Mouse (Mus musculus) neural tube, embryonic 13.5 days (tissue): ENCODE data around the gene Gid8. TPM values are rescaled to one million over a fixed set of nuclear protein-coding genes. Genes with fewer than 3 reads are reported as not detected.
A peak's percentile ranks its signal among the peaks of the same experiment; 100 is the strongest.

ENCODE experiments used
- ATAC-seq: fragments of 200-750 bp; cut with Nextera tagmentation; 2 replicates; pipeline ENCODE4 v1.8.0; 2017; ENCODE audit warnings: low read depth, mild to moderate bottlenecking, moderate TSS enrichment, moderate library complexity
- H3K27ac ChIP-seq: fragments of 300-500 bp; sonication (generic); replicated peaks from 2 replicates; pipeline ENCODE4 v1.5.1; 2015; ENCODE audit warnings: moderate library complexity, mild to moderate bottlenecking, inconsistent platforms
- H3K27me3 ChIP-seq: fragments of 300-500 bp; sonication (generic); 2 replicates; pipeline ENCODE4 v1.6.1; 2015; ENCODE audit warnings: mild to moderate bottlenecking, inconsistent platforms
- H3K36me3 ChIP-seq: fragments of 300-500 bp; sonication (generic); 2 replicates; pipeline ENCODE4 v1.6.1; 2015; ENCODE audit warnings: mild to moderate bottlenecking, inconsistent platforms
- H3K4me1 ChIP-seq: fragments of 300-500 bp; sonication (generic); replicated peaks from 2 replicates; pipeline ENCODE4 v1.6.1; 2015; ENCODE audit warnings: inconsistent platforms
- H3K4me2 ChIP-seq: fragments of 300-500 bp; sonication (generic); 2 replicates; pipeline ENCODE4 v1.6.1; 2015; ENCODE audit warnings: inconsistent platforms, mild to moderate bottlenecking, moderate library complexity
- H3K4me3 ChIP-seq: fragments of 300-500 bp; sonication (generic); 2 replicates; pipeline ENCODE4 v1.5.1; 2015; ENCODE audit warnings: mild to moderate bottlenecking, inconsistent platforms
- H3K9ac ChIP-seq: fragments of 300-500 bp; sonication (generic); 2 replicates; pipeline ENCODE4 v1.6.1; 2015; ENCODE audit warnings: moderate library complexity, mild to moderate bottlenecking, inconsistent platforms
- H3K9me3 ChIP-seq: fragments of 300-500 bp; sonication (generic); 2 replicates; pipeline ENCODE4 v1.6.1; 2016; ENCODE audit warnings: inconsistent platforms
- WGBS: fragments of 180-500 bp; shearing (Covaris S2); methylation state at CpG from one replicate; pipeline ENCODE4 v1.1.7; 2015; 5-methylcytosine and 5-hydroxymethylcytosine counted together
- polyA plus RNA-seq: library from polyadenylated mRNA; unstranded; fragments of >200 nt; fragmentation: Nextera tagmentation; extraction: Ambion mirVana; gene quantifications from 2 replicates; pipeline ENCODE4 v1.2.1, GENCODE M21; 2015

Gene Gid8
- polyA plus RNA-seq, 1 experiment from 2014 or later = 55.6 TPM

GRCm38 (mm10) chr2:180737984-180738383 is 28.1 kb downstream of the Gid8 start:
- no peaks in the 10 kb centered on the region for H3K9me3 ChIP-seq
- H3K4me3 ChIP-seq = no peak overlapping the region
- H3K4me1 ChIP-seq = no peaks in the 10 kb centered on the region
- H3K27ac ChIP-seq = no peak overlapping the region
- 74% methylated on average over 2 of the region's 2 CpGs for WGBS
- H3K4me2 ChIP-seq = no peak overlapping the region
- no peaks in the 10 kb centered on the region for H3K36me3 ChIP-seq
- ATAC-seq = no peak
- no peak overlapping the region for H3K9ac ChIP-seq
- H3K27me3 ChIP-seq = no peaks in the 10 kb centered on the region

- H3K4me1 ChIP-seq = no peaks in the 10 kb centered on the region
- H3K27ac ChIP-seq = no peak overlapping the region
- no peak for ATAC-seq
- H3K36me3 ChIP-seq = no peaks in the 10 kb centered on the region
- H3K9ac ChIP-seq = no peak overlapping the region
- H3K9me3 ChIP-seq = no peaks in the 10 kb centered on the region
- WGBS = 34% methylated on average over 3 of the region's 3 CpGs
- H3K4me3 ChIP-seq = no peak overlapping the region
- no peaks in the 10 kb centered on the region for H3K27me3 ChIP-seq
- no peak overlapping the region for H3K4me2 ChIP-seq
These were observed 30.4 kb downstream of the Gid8 start for GRCm38 (mm10) chr2:180740349-180740748.

- Histone ChIP-seq H3K9me3 (no peaks in the 10 kb centered on the region), H3K36me3 (no peaks in the 10 kb centered on the region), H3K4me1 (peaks cover 8% of the 10 kb centered on the region), H3K27me3 (no peaks in the 10 kb centered on the region), H3K4me2 (no peak overlapping the region), H3K27ac (no peak overlapping the region), H3K4me3 (no peak overlapping the region), H3K9ac (no peak overlapping the region)
- ATAC-seq = no peak
- 84% methylated on average over 7 of the region's 7 CpGs for WGBS
These were observed 31.5 kb downstream of the Gid8 start for GRCm38 (mm10) chr2:180741421-180741820.

GRCm38 (mm10) chr2:180742820-180743219 is 32.9 kb downstream of the Gid8 start:
- H3K27me3 ChIP-seq = no peaks in the 10 kb centered on the region
- H3K27ac ChIP-seq = no peak overlapping the region
- ATAC-seq = no peak
- H3K4me3 ChIP-seq = no peak overlapping the region
- 91% methylated on average over 6 of the region's 6 CpGs for WGBS
- H3K4me1 ChIP-seq = peaks cover 18% of the 10 kb centered on the region
- H3K36me3 ChIP-seq = no peaks in the 10 kb centered on the region
- H3K4me2 ChIP-seq = no peak overlapping the region
- no peaks in the 10 kb centered on the region for H3K9me3 ChIP-seq
- H3K9ac ChIP-seq = no peak overlapping the region

GRCm38 (mm10) chr2:180743321-180743720 is 33.4 kb downstream of the Gid8 start:
- H3K9me3 ChIP-seq = no peaks in the 10 kb centered on the region
- H3K4me1 ChIP-seq = peaks cover 18% of the 10 kb centered on the region
- no peak overlapping the region for H3K4me3 ChIP-seq
- no peaks in the 10 kb centered on the region for H3K36me3 ChIP-seq
- H3K27me3 ChIP-seq = 0 out of 2 replicates have a peak, but pooled peaks cover under 1% of the 10 kb centered on the region
- no peak for ATAC-seq
- H3K9ac ChIP-seq = no peak overlapping the region
- no peak overlapping the region for H3K27ac ChIP-seq
- 98% methylated on average over 2 of the region's 2 CpGs for WGBS
- H3K4me2 ChIP-seq = no peak overlapping the region

- no peak overlapping the region for H3K9ac ChIP-seq
- ATAC-seq = peak; percentile 60
- no peak overlapping the region for H3K4me3 ChIP-seq
- no peaks in the 10 kb centered on the region for H3K9me3 ChIP-seq
- no peak overlapping the region for H3K27ac ChIP-seq
- peaks cover 15% of the 10 kb centered on the region for H3K27me3 ChIP-seq
- peaks cover 18% of the 10 kb centered on the region for H3K4me1 ChIP-seq
- H3K36me3 ChIP-seq = no peaks in the 10 kb centered on the region
- no peak overlapping the region for H3K4me2 ChIP-seq
- 37% methylated on average over 17 of the region's 17 CpGs for WGBS
These were observed 35.5 kb downstream of the Gid8 start for GRCm38 (mm10) chr2:180745248-180745927.

GRCm38 (mm10) chr2:180746569-180747192 is 36.8 kb downstream of the Gid8 start:
- Histone ChIP-seq H3K4me1 (peaks cover 18% of the 10 kb centered on the region), H3K9ac (no peak overlapping the region), H3K4me3 (no peak overlapping the region), H3K27me3 (peaks cover 15% of the 10 kb centered on the region), H3K4me2 (no peak overlapping the region), H3K9me3 (no peaks in the 10 kb centered on the region), H3K27ac (no peak overlapping the region), H3K36me3 (no peaks in the 10 kb centered on the region)
- peak; percentile 70 for ATAC-seq
- WGBS = 12% methylated on average over 5 of the region's 5 CpGs

GRCm38 (mm10) chr2:180748904-180749303 is 39.0 kb downstream of the Gid8 start:
- H3K27ac ChIP-seq = no peak overlapping the region
- no peak overlapping the region for H3K4me2 ChIP-seq
- H3K4me3 ChIP-seq = no peak overlapping the region
- H3K27me3 ChIP-seq = peaks cover 31% of the 10 kb centered on the region
- peaks cover 18% of the 10 kb centered on the region for H3K4me1 ChIP-seq
- H3K9ac ChIP-seq = no peak overlapping the region
- no peaks in the 10 kb centered on the region for H3K9me3 ChIP-seq
- H3K36me3 ChIP-seq = no peaks in the 10 kb centered on the region
- ATAC-seq = no peak
- 60% methylated on average over 5 of the region's 5 CpGs for WGBS

- Histone ChIP-seq H3K9me3 (no peaks in the 10 kb centered on the region), H3K4me1 (peaks cover 21% of the 10 kb centered on the region), H3K4me2 (no peak overlapping the region), H3K27ac (no peak overlapping the region), H3K4me3 (no peak overlapping the region), H3K36me3 (no peaks in the 10 kb centered on the region), H3K27me3 (peaks cover 27% of the 10 kb centered on the region), H3K9ac (no peak overlapping the region)
- 28% methylated on average over 5 of the region's 5 CpGs for WGBS
- ATAC-seq = no peak
These were observed 45.2 kb downstream of the Gid8 start for GRCm38 (mm10) chr2:180754976-180755688.

- peaks cover 21% of the 10 kb centered on the region for H3K4me1 ChIP-seq
- peaks cover 27% of the 10 kb centered on the region for H3K27me3 ChIP-seq
- H3K4me3 ChIP-seq = no peak overlapping the region
- no peak overlapping the region for H3K4me2 ChIP-seq
- H3K9me3 ChIP-seq = no peaks in the 10 kb centered on the region
- H3K36me3 ChIP-seq = no peaks in the 10 kb centered on the region
- no peak overlapping the region for H3K27ac ChIP-seq
- no peak overlapping the region for H3K9ac ChIP-seq
- 4% methylated on average over 8 of the region's 8 CpGs for WGBS
- ATAC-seq = no peak
These were observed 46.0 kb downstream of the Gid8 start for GRCm38 (mm10) chr2:180755896-180756295.

- no peak overlapping the region for H3K9ac ChIP-seq
- no peak overlapping the region for H3K27ac ChIP-seq
- no peak overlapping the region for H3K4me2 ChIP-seq
- H3K4me1 ChIP-seq = peaks cover 21% of the 10 kb centered on the region
- peaks cover 27% of the 10 kb centered on the region for H3K27me3 ChIP-seq
- no peak overlapping the region for H3K4me3 ChIP-seq
- no peaks in the 10 kb centered on the region for H3K36me3 ChIP-seq
- no peak for ATAC-seq
- H3K9me3 ChIP-seq = no peaks in the 10 kb centered on the region
- 9% methylated on average over 2 of the region's 2 CpGs for WGBS
These were observed 46.9 kb downstream of the Gid8 start for GRCm38 (mm10) chr2:180756786-180757185.

- Histone ChIP-seq H3K4me3 (no peak overlapping the region), H3K27me3 (peaks cover 14% of the 10 kb centered on the region), H3K4me1 (peaks cover 21% of the 10 kb centered on the region), H3K4me2 (peak overlapping the region; percentile 7; the same call in 1 of the 2 replicates), H3K27ac (peak overlapping the region; percentile 65), H3K9me3 (no peaks in the 10 kb centered on the region), H3K9ac (no peak overlapping the region), H3K36me3 (no peaks in the 10 kb centered on the region)
- ATAC-seq = peak; percentile 80
- WGBS = 28% methylated on average over 15 of the region's 15 CpGs
These were observed 48.8 kb downstream of the Gid8 start for GRCm38 (mm10) chr2:180758513-180759263.
